Mouse (Mus musculus) myocyte (in vitro differentiated cells): ENCODE measurements around the gene Saxo2. TPM values are rescaled to one million over a fixed set of nuclear protein-coding genes. Genes with fewer than 3 reads are reported as not detected.

Experiments used
- H3K27me3 ChIP-seq: one replicate; pipeline ENCODE4 v1.6.1; 2011; ENCODE audit not compliant: control insufficient read depth, insufficient read depth, insufficient read length
- H3K36me3 ChIP-seq: one replicate; pipeline ENCODE4 v1.6.1; 2011; ENCODE audit not compliant: control insufficient read depth, insufficient read depth
- H3K4me2 ChIP-seq: one replicate; pipeline ENCODE4 v1.6.1; 2011; ENCODE audit warnings: low read depth, control low read depth
- H3K4me3 ChIP-seq: one replicate; pipeline ENCODE4 v1.5.1; 2011; ENCODE audit warnings: mild to moderate bottlenecking, control low read depth, moderate library complexity
- H3K79me2 ChIP-seq: one replicate; pipeline ENCODE4 v1.6.1; 2011; ENCODE audit not compliant: control insufficient read depth, insufficient read depth
- H3ac ChIP-seq: one replicate; pipeline ENCODE4 v1.6.1; 2011; ENCODE audit not compliant: control insufficient read depth, insufficient read length
- CEBPB ChIP-seq: IDR thresholded peaks from 2 replicates; pipeline ENCODE4 v1.6.1; 2011; ENCODE audit warnings: mild to moderate bottlenecking, moderate library complexity; ENCODE audit not compliant: poor library complexity, insufficient read depth, severe bottlenecking
- E2F4 ChIP-seq: IDR thresholded peaks from one replicate; pipeline ENCODE4 v1.6.1; 2011; ENCODE audit warnings: mild to moderate bottlenecking, control low read depth, moderate library complexity; ENCODE audit not compliant: insufficient read depth
- MAX ChIP-seq: IDR thresholded peaks from one replicate; pipeline ENCODE4 v1.6.1; 2011; ENCODE audit warnings: low read depth, mild to moderate bottlenecking, control low read depth
- MYOD1 ChIP-seq, 3 experiments: IDR thresholded peaks; one replicate each; pipeline ENCODE4 v1.6.1; 2011; ENCODE audit warnings: control low read depth in 2 of 3, low read depth in 2 of 3, mild to moderate bottlenecking in 2 of 3, moderate library complexity in 1 of 3; ENCODE audit not compliant: insufficient read length in 2 of 3, control insufficient read depth in 1 of 3
- MYOG ChIP-seq, 3 experiments: IDR thresholded peaks; one replicate each; pipeline ENCODE4 v1.6.1; 2011; ENCODE audit warnings: control low read depth in 2 of 3, low read depth in 2 of 3, mild to moderate bottlenecking in 2 of 3; ENCODE audit not compliant: insufficient read length in 2 of 3, control insufficient read depth in 1 of 3, insufficient read depth in 1 of 3
- POLR2A ChIP-seq: IDR thresholded peaks from one replicate; pipeline ENCODE4 v1.6.1; 2011; ENCODE audit warnings: low read depth, mild to moderate bottlenecking, control low read depth, moderate library complexity; ENCODE audit not compliant: insufficient read length
- POLR2AphosphoS2 ChIP-seq: IDR thresholded peaks from one replicate; pipeline ENCODE4 v1.6.1; 2011; ENCODE audit warnings: low read depth, control low read depth; ENCODE audit not compliant: insufficient read length
- REST ChIP-seq: IDR thresholded peaks from one replicate; pipeline ENCODE4 v1.6.1; 2011; ENCODE audit warnings: mild to moderate bottlenecking, control low read depth, moderate library complexity; ENCODE audit not compliant: insufficient read depth, insufficient read length
- SRF ChIP-seq: IDR thresholded peaks from one replicate; pipeline ENCODE4 v1.6.1; 2011; ENCODE audit warnings: low read depth; ENCODE audit not compliant: control insufficient read depth, insufficient read length
- TCF12 ChIP-seq: IDR thresholded peaks from one replicate; pipeline ENCODE4 v1.6.1; 2011; ENCODE audit warnings: mild to moderate bottlenecking, control low read depth; ENCODE audit not compliant: poor library complexity, insufficient read depth, severe bottlenecking
- TCF3 ChIP-seq: IDR thresholded peaks from one replicate; pipeline ENCODE4 v1.6.1; 2011; ENCODE audit warnings: low read depth, control low read depth; ENCODE audit not compliant: insufficient read length
- USF1 ChIP-seq: IDR thresholded peaks from one replicate; pipeline ENCODE4 v1.6.1; 2011; ENCODE audit warnings: low read depth, mild to moderate bottlenecking, control low read depth, moderate library complexity
- polyA plus RNA-seq: library from polyadenylated mRNA; unstranded; fragments of >200 nt; fragmentation: generic; extraction: Trizol; gene quantifications from one replicate; pipeline ENCODE4 v1.2.1, GENCODE M21; 2012; ENCODE audit warnings: missing spikeins

Saxo2 gene
- 2.4 TPM for polyA plus RNA-seq

GRCm38 (mm10) chr7:82648353-82649080, at the start of gene Saxo2, which contains the start of gene Efl1:
Gene Saxo2, minus strand, starts transcription at chr7:82648528.
Gene Efl1, plus strand, starts transcription at chr7:82648614.
- TF ChIP-seq MYOG (IDR thresholded peaks at IDR 0.05; ENCODE audit: control insufficient read depth in 1 of 3, insufficient read depth in 1 of 3, insufficient read length in 2 of 3, low read depth in 2 of 3) (peak in 1 of 3 experiments; percentile 6), SRF (no peak), TCF12 (no peak), REST (no peak), MYOD1 (IDR thresholded peaks at IDR 0.05; ENCODE audit: control insufficient read depth in 1 of 3, insufficient read length in 2 of 3, low read depth in 2 of 3) (no peak), POLR2AphosphoS2 (no peak), POLR2A (peak; percentile 62), USF1 (no peak)

GRCm38 (mm10) chr7:82697668-82698067, 49.3 kb upstream of the Saxo2 start:
- Histone ChIP-seq H3K79me2 (no peaks in the 10 kb centered on the region), H3K27me3 (no peaks in the 10 kb centered on the region), H3K36me3 (peaks cover 49% of the 10 kb centered on the region), H3K4me3 (no peak overlapping the region), H3ac (no peak overlapping the region), H3K4me2 (no peak overlapping the region)
- no peak for TF ChIP-seq E2F4
- TF ChIP-seq REST: no peak
- no peak for TF ChIP-seq POLR2AphosphoS2
- no peak for TF ChIP-seq TCF3
- TF ChIP-seq MYOG (IDR thresholded peaks at IDR 0.05; ENCODE audit: control insufficient read depth in 1 of 3, insufficient read depth in 1 of 3, insufficient read length in 2 of 3, low read depth in 2 of 3): no peak
- TF ChIP-seq MYOD1 (IDR thresholded peaks at IDR 0.05; ENCODE audit: control insufficient read depth in 1 of 3, insufficient read length in 2 of 3, low read depth in 2 of 3): no peak
- TF ChIP-seq SRF: no peak
- no peak for TF ChIP-seq MAX
- no peak for TF ChIP-seq TCF12
- TF ChIP-seq CEBPB: no peak
- no peak for TF ChIP-seq POLR2A
- TF ChIP-seq USF1: no peak

More at GRCm38 (mm10) chr7:82648353-82649080, at the start of gene Saxo2, which contains the start of gene Efl1:
- Histone ChIP-seq H3K36me3 (peaks cover 8% of the 10 kb centered on the region), H3K79me2 (peaks cover 19% of the 10 kb centered on the region), H3K4me2 (peak within 1 kb of the TSS; percentile 78), H3ac (peak within 1 kb of the TSS; percentile 22), H3K4me3 (peak within 1 kb of the TSS; percentile 65), H3K27me3 (no peaks in the 10 kb centered on the region)

- no peaks in the 10 kb centered on the region for H3K27me3 ChIP-seq
Observed at GRCm38 (mm10) chr7:82691021-82691738, 42.9 kb upstream of the Saxo2 start.

GRCm38 (mm10) chr7:82688736-82689135, 40.4 kb upstream of the Saxo2 start:
- Histone ChIP-seq H3ac (no peak overlapping the region), H3K4me3 (no peak overlapping the region), H3K4me2 (no peak overlapping the region), H3K36me3 (peaks cover 20% of the 10 kb centered on the region), H3K79me2 (no peaks in the 10 kb centered on the region), H3K27me3 (no peaks in the 10 kb centered on the region)
- TF ChIP-seq SRF: no peak
- no peak for TF ChIP-seq E2F4
- no peak for TF ChIP-seq TCF12
- TF ChIP-seq POLR2A: no peak
- no peak for TF ChIP-seq MYOG (IDR thresholded peaks at IDR 0.05; ENCODE audit: control insufficient read depth in 1 of 3, insufficient read depth in 1 of 3, insufficient read length in 2 of 3, low read depth in 2 of 3)
- no peak for TF ChIP-seq MAX
- TF ChIP-seq MYOD1 (IDR thresholded peaks at IDR 0.05; ENCODE audit: control insufficient read depth in 1 of 3, insufficient read length in 2 of 3, low read depth in 2 of 3): peak in 1 of 3 experiments; percentile 1
- TF ChIP-seq CEBPB: peak; percentile 68; the same call in 1 of the 2 replicates
- TF ChIP-seq REST: no peak
- TF ChIP-seq TCF3: no peak
- no peak for TF ChIP-seq USF1

More at GRCm38 (mm10) chr7:82691021-82691738, 42.9 kb upstream of the Saxo2 start:
- H3K36me3 ChIP-seq: peaks cover 28% of the 10 kb centered on the region
- H3ac ChIP-seq: no peak overlapping the region
- no peaks in the 10 kb centered on the region for H3K79me2 ChIP-seq
- TF ChIP-seq SRF (no peak), POLR2A (no peak), MYOG (IDR thresholded peaks at IDR 0.05; ENCODE audit: control insufficient read depth in 1 of 3, insufficient read depth in 1 of 3, insufficient read length in 2 of 3, low read depth in 2 of 3) (no peak), REST (no peak), POLR2AphosphoS2 (no peak), MYOD1 (IDR thresholded peaks at IDR 0.05; ENCODE audit: control insufficient read depth in 1 of 3, insufficient read length in 2 of 3, low read depth in 2 of 3) (no peak), MAX (no peak), E2F4 (no peak), TCF3 (no peak), CEBPB (no peak), TCF12 (no peak), USF1 (no peak)
- no peak overlapping the region for H3K4me3 ChIP-seq
- H3K4me2 ChIP-seq: no peak overlapping the region
